Mouse (Mus musculus): ENCODE measurements at regions not wholly inside any gene's neighbourhood (a gene's known extent, or its start where the extent isn't known, plus 50 kb on each side); places are given as distances from the start of the nearest gene placed in this dataset.

DNA sequence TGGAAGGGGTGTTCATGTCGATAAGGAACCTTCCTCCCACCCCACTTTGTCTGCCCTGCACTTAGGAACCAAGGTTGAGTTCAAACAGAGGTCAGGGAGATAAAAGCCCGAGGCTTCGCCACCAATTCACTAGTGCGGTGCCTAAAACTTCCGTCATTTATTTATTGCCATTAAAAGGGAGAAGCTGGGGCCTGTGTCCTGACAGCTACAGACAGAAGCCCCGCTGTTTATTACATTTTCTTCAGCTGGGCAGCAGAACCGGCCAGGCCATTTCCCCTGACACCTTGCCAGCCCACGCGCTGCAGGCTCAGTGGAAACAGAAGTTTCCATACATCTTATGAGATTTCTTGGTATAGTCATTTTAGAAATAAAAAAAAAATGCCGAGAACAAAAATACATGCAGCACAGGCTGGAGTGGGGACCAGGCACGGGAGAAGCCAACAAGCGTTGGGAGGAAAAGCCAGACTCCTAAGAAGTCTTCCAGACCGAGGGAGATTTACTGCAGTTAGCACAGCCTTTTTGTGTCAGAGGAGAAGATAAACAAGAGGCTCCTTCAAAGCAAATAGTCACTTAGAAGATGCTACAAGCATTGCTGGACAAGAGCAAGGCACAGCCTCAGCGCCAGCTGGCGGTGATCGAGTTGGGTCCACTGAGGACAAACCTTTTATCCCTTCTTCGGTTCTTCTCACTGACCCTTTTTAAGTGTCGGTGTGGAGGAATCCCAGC lies 120.5 kb upstream of the Gm10295 start:
- H3K9me3 ChIP-seq = no peaks in the 10 kb centered on the region
- WGBS = 50% methylated on average over 18 of the region's 18 CpGs
- no peaks in the 10 kb centered on the region for H3K36me3 ChIP-seq
- H3K27me3 ChIP-seq (ENCODE audit: insufficient read depth, poor library complexity, severe bottlenecking) = no peaks in the 10 kb centered on the region
- H3K27ac ChIP-seq = peak overlapping the region; percentile 29
- no peak overlapping the region for H3K4me3 ChIP-seq
- peak; percentile 22 for DNase-seq (ENCODE audit: low spot score)
- peaks cover 18% of the 10 kb centered on the region for H3K4me1 ChIP-seq (replicated peaks)

- Histone ChIP-seq H3K9me3 (no peaks in the 10 kb centered on the region), H3K27ac (peak overlapping the region; percentile 29; the same call in 1 of the 2 replicates), H3K4me1 (replicated peaks) (peaks cover 18% of the 10 kb centered on the region), H3K4me3 (no peak overlapping the region), H3K27me3 (ENCODE audit: insufficient read depth, poor library complexity, severe bottlenecking) (no peaks in the 10 kb centered on the region), H3K36me3 (no peaks in the 10 kb centered on the region)
- WGBS = 52% methylated on average over 3 of the region's 3 CpGs
- DNase-seq (ENCODE audit: low spot score) = no peak
Observed at GRCm38 (mm10) chr7:71471319-71471657, 120.0 kb upstream of the Gm10295 start.

GRCm38 (mm10) chr7:71470418-71470817 lies 119.1 kb upstream of the Gm10295 start:
- H3K4me1 ChIP-seq (replicated peaks) = peaks cover 18% of the 10 kb centered on the region
- no peak overlapping the region for H3K4me3 ChIP-seq
- H3K9me3 ChIP-seq = no peaks in the 10 kb centered on the region
- H3K27me3 ChIP-seq (ENCODE audit: insufficient read depth, poor library complexity, severe bottlenecking) = no peaks in the 10 kb centered on the region
- H3K27ac ChIP-seq = no peak overlapping the region
- WGBS = 69% methylated on average over 2 of the region's 2 CpGs
- H3K36me3 ChIP-seq = no peaks in the 10 kb centered on the region
- DNase-seq (ENCODE audit: low spot score) = no peak

- no peak overlapping the region for H3K4me3 ChIP-seq
- H3K4me1 ChIP-seq (replicated peaks) = peaks cover 18% of the 10 kb centered on the region
- DNase-seq (ENCODE audit: low spot score) = no peak
- H3K27ac ChIP-seq = no peak overlapping the region
- no peaks in the 10 kb centered on the region for H3K9me3 ChIP-seq
- H3K27me3 ChIP-seq (ENCODE audit: insufficient read depth, poor library complexity, severe bottlenecking) = no peaks in the 10 kb centered on the region
- no peaks in the 10 kb centered on the region for H3K36me3 ChIP-seq
- 88% methylated on average over 4 of the region's 4 CpGs for WGBS
Observed at GRCm38 (mm10) chr7:71469951-71470350, 118.7 kb upstream of the Gm10295 start.

- 79% methylated on average over 9 of the region's 9 CpGs for WGBS
- Histone ChIP-seq H3K4me3 (no peak overlapping the region), H3K4me1 (replicated peaks) (peaks cover 18% of the 10 kb centered on the region), H3K36me3 (no peaks in the 10 kb centered on the region), H3K27me3 (ENCODE audit: insufficient read depth, poor library complexity, severe bottlenecking) (no peaks in the 10 kb centered on the region), H3K9me3 (no peaks in the 10 kb centered on the region), H3K27ac (no peak overlapping the region)
- no peak for DNase-seq (ENCODE audit: low spot score)
Observed at GRCm38 (mm10) chr7:71467436-71468127, 116.3 kb upstream of the Gm10295 start.

GRCm38 (mm10) chr7:71464127-71464526 lies 112.8 kb upstream of the Gm10295 start:
- no peak for DNase-seq (ENCODE audit: low spot score)
- Histone ChIP-seq H3K4me3 (no peak overlapping the region), H3K9me3 (no peaks in the 10 kb centered on the region)

GRCm38 (mm10) chr7:71463565-71463964 lies 112.3 kb upstream of the Gm10295 start:
- Histone ChIP-seq H3K4me1 (replicated peaks) (no peaks in the 10 kb centered on the region), H3K36me3 (no peaks in the 10 kb centered on the region), H3K27ac (no peak overlapping the region), H3K27me3 (ENCODE audit: insufficient read depth, poor library complexity, severe bottlenecking) (no peaks in the 10 kb centered on the region), H3K9me3 (no peaks in the 10 kb centered on the region), H3K4me3 (no peak overlapping the region)
- WGBS = 79% methylated on average over 2 of the region's 2 CpGs
- DNase-seq (ENCODE audit: low spot score) = no peak

More at GRCm38 (mm10) chr7:71464127-71464526, 112.8 kb upstream of the Gm10295 start:
- Histone ChIP-seq H3K4me1 (replicated peaks) (no peaks in the 10 kb centered on the region), H3K27me3 (ENCODE audit: insufficient read depth, poor library complexity, severe bottlenecking) (no peaks in the 10 kb centered on the region), H3K36me3 (no peaks in the 10 kb centered on the region), H3K27ac (no peak overlapping the region)

DNA sequence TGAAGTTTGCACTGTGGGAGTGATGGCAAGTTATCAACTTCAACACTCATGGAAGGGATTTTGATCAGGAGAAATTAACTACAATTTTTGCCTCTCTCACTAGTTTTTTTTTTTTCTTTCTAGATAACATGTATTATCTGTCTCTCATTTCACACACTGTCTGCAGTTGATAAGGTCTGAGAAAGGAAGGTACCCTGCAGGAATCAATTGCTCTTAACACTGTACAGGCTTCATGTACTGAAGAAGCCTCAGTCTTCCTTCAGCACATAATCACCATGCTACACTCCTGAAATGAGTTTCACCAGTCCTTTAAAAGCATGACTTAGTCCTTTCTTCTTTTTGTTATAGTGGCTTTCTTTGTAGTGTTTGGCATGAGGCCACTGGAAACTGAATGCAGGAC lies 108.5 kb upstream of the Gm10295 start:
- H3K4me1 ChIP-seq (replicated peaks) = no peaks in the 10 kb centered on the region
- H3K27me3 ChIP-seq (ENCODE audit: insufficient read depth, poor library complexity, severe bottlenecking) = no peaks in the 10 kb centered on the region
- H3K9me3 ChIP-seq = no peaks in the 10 kb centered on the region
- H3K4me3 ChIP-seq = no peak overlapping the region
- no peak overlapping the region for H3K27ac ChIP-seq
- no peaks in the 10 kb centered on the region for H3K36me3 ChIP-seq
- DNase-seq (ENCODE audit: low spot score) = no peak

- Histone ChIP-seq H3K4me1 (replicated peaks) (no peaks in the 10 kb centered on the region), H3K9me3 (0 out of 2 replicates have a peak, but pooled peaks cover 3% of the 10 kb centered on the region), H3K27ac (no peak overlapping the region), H3K27me3 (ENCODE audit: insufficient read depth, poor library complexity, severe bottlenecking) (no peaks in the 10 kb centered on the region), H3K4me3 (no peak overlapping the region), H3K36me3 (no peaks in the 10 kb centered on the region)
- WGBS = 88% methylated on average over 5 of the region's 5 CpGs
- DNase-seq (ENCODE audit: low spot score) = no peak
Observed at GRCm38 (mm10) chr7:71458104-71458754, 106.9 kb upstream of the Gm10295 start.

DNA sequence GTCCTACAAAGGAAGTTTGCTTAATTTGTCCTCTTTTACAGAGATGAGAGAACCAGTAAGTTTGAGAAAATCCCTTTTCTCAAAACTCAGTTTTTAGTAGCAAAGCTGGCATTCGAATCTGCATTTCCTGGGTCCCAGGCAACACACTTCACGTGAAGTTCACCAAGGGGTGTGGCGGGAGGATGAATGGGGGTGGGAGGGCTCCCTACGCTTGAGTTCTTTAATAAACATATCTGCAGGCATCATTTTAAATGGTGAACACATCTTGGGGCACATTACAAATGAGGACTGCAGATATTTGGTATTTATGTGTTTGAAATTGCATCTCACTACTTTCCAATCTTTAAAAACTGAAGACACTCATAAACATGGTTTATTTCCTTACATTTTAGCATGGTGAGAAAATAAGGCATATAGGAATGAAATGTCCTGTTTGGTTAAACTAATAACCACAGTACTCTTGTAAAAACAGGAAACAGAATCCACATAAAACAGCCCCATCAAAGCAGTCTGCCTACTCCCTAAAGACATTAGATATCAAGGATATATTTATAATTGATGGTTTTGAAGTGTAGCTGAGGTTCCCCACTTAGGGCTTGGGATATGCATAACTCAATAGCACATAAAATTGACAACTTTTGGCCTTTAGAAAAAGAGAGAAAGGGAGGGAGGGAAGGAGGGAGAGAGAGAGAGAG lies 106.3 kb upstream of the Gm10295 start:
- H3K27me3 ChIP-seq (ENCODE audit: insufficient read depth, poor library complexity, severe bottlenecking) = no peaks in the 10 kb centered on the region
- no peaks in the 10 kb centered on the region for H3K36me3 ChIP-seq
- no peak for DNase-seq (ENCODE audit: low spot score)
- 0 out of 2 replicates have a peak, but pooled peaks cover 3% of the 10 kb centered on the region for H3K9me3 ChIP-seq
- WGBS = 85% methylated on average over 4 of the region's 4 CpGs
- H3K27ac ChIP-seq = no peak overlapping the region
- H3K4me1 ChIP-seq (replicated peaks) = no peaks in the 10 kb centered on the region
- no peak overlapping the region for H3K4me3 ChIP-seq

DNA sequence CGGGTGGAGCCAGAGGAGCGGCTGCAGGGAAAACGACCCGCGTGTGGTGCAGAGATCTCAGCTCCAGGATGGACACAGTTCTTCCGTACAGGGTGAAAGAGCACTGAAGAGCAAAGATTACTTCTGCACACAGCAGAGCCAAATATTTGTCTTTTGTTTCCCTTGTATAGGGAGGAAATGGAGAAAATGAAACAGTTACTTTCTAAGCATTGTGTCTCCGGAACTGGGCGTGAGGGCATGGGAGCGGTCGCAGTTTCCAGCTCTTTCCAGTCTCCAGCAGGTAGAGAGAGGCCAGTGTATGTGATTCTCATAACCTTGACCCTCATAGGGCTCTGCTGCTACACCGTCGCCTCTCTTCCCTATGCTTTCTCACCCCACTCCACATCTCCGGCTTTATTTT lies 105.1 kb upstream of the Gm10295 start:
- Histone ChIP-seq H3K4me1 (replicated peaks) (no peaks in the 10 kb centered on the region), H3K9me3 (0 out of 2 replicates have a peak, but pooled peaks cover 3% of the 10 kb centered on the region), H3K27me3 (ENCODE audit: insufficient read depth, poor library complexity, severe bottlenecking) (no peaks in the 10 kb centered on the region), H3K4me3 (no peak overlapping the region), H3K36me3 (no peaks in the 10 kb centered on the region), H3K27ac (no peak overlapping the region)
- WGBS = 89% methylated on average over 13 of the region's 13 CpGs
- DNase-seq (ENCODE audit: low spot score) = no peak

GRCm38 (mm10) chr7:71440330-71441240 lies 89.3 kb upstream of the Gm10295 start:
- H3K27ac ChIP-seq = no peak overlapping the region
- H3K36me3 ChIP-seq = no peaks in the 10 kb centered on the region
- no peaks in the 10 kb centered on the region for H3K9me3 ChIP-seq
- no peak for DNase-seq (ENCODE audit: low spot score)
- H3K27me3 ChIP-seq (ENCODE audit: insufficient read depth, poor library complexity, severe bottlenecking) = no peaks in the 10 kb centered on the region
- no peaks in the 10 kb centered on the region for H3K4me1 ChIP-seq (replicated peaks)
- WGBS = 83% methylated on average over 11 of the region's 11 CpGs
- H3K4me3 ChIP-seq = no peak overlapping the region

Data from hindbrain, embryonic 10.5 days (tissue).